Mouse (Mus musculus) gastrocnemius, postnatal 25 days (tissue): ENCODE results near the gene Slc7a10. TPM values are rescaled to one million over a fixed set of nuclear protein-coding genes. Genes with fewer than 3 reads are reported as not detected.
"Not testable (repeated sequence)": the region's sequence is repeated elsewhere in the genome, so short reads cannot be mapped to it uniquely, and the experiment has no call there.

Experiments
- DNase-seq: peaks from one replicate; pipeline ENCODE4 v3.0.0; 2022
- total RNA-seq, 2 experiments: library from RNA; stranded (reverse); gene quantifications; 1 replicate in 1 of 2; 2 replicates in 1 of 2; pipeline ENCODE4 v1.2.3; 2021

Slc7a10 gene
- total RNA-seq, 2 experiments from 2014 or later, result 0.31 to 7.7 TPM

- not testable (repeated sequence) for DNase-seq
Observed at GRCm38 (mm10) chr7:35237935-35238334, 51.8 kb downstream of the Slc7a10 start.

Other genes with a start within 250 kb of the Slc7a10 start
- gene Cebpg, start 129.8 kb upstream of the Slc7a10 start, total RNA-seq, result 10 to 100 TPM; 31.7 to 35.8 TPM
- 10 to 100 TPM in 1 of 2 experiments, 1 to 10 TPM in 1; 2.1 to 19.6 TPM for gene Cebpa, start 67.1 kb upstream of the Slc7a10 start, total RNA-seq
- 1 to 10 TPM; 7.6 to 8.2 TPM for gene Lrp3, start 29.1 kb downstream of the Slc7a10 start, total RNA-seq
- gene Gpatch1, start 132.1 kb downstream of the Slc7a10 start, total RNA-seq, result 1 to 10 TPM; 4.2 to 5.2 TPM
- 1 to 10 TPM in 1 of 2 experiments, under 1 TPM in 1; 0.67 to 1.3 TPM for gene Rhpn2, start 147.8 kb downstream of the Slc7a10 start, total RNA-seq
- gene Faap24, start 210.5 kb downstream of the Slc7a10 start, total RNA-seq, result 1 to 10 TPM in 1 of 2 experiments, under 1 TPM in 1; 0.79 to 1.0 TPM
- 1 to 10 TPM; 4.9 to 6.4 TPM for gene Cep89, start 210.7 kb downstream of the Slc7a10 start, total RNA-seq